Mouse (Mus musculus) CH12.LX (cell line): Measurements from ENCODE around the gene Grxcr1.

ENCODE experiments used
- CHD1 ChIP-seq: IDR thresholded peaks from 2 replicates; pipeline ENCODE4 v1.6.1; 2012; ENCODE audit warnings: low read depth, low read length, improper control_type of control experiment, inconsistent platforms
- CHD2 ChIP-seq: IDR thresholded peaks from 2 replicates; pipeline ENCODE4 v1.6.1; 2011; ENCODE audit warnings: low read length, improper control_type of control experiment
- CTCF ChIP-seq, 2 experiments: IDR thresholded peaks in 1 of 2; conservative IDR thresholded peaks in 1 of 2; 2 replicates each; pipeline ENCODE4 v1.5.1; 2011 to 2012; ENCODE audit warnings: low read depth in 2 of 2, low read length in 2 of 2, improper control_type of control experiment in 1 of 2, inconsistent platforms in 1 of 2, mild to moderate bottlenecking in 1 of 2, moderate library complexity in 1 of 2
- ETS1 ChIP-seq: conservative IDR thresholded peaks from 2 replicates; pipeline ENCODE4 v1.6.1; 2012; ENCODE audit warnings: low read depth, mild to moderate bottlenecking, inconsistent platforms, low read length, improper control_type of control experiment, moderate library complexity
- GABPA ChIP-seq: IDR thresholded peaks from 2 replicates; pipeline ENCODE4 v1.6.1; 2012; ENCODE audit warnings: low read depth, low read length, improper control_type of control experiment, inconsistent platforms; ENCODE audit not compliant: insufficient replicate concordance
- HCFC1 ChIP-seq: IDR thresholded peaks from 2 replicates; pipeline ENCODE4 v1.6.1; 2012; ENCODE audit warnings: low read depth, mild to moderate bottlenecking, inconsistent platforms, low read length, improper control_type of control experiment
- JUND ChIP-seq: conservative IDR thresholded peaks from 2 replicates; pipeline ENCODE4 v1.6.1; 2011; ENCODE audit warnings: low read depth, low read length, improper control_type of control experiment
- MAFK ChIP-seq: IDR thresholded peaks from 2 replicates; pipeline ENCODE4 v1.6.1; 2011; ENCODE audit warnings: low read length, improper control_type of control experiment; ENCODE audit not compliant: insufficient replicate concordance
- MEF2A ChIP-seq: IDR thresholded peaks from 2 replicates; pipeline ENCODE4 v1.6.1; 2014; ENCODE audit warnings: low read depth, mild to moderate bottlenecking, inconsistent platforms, low read length, improper control_type of control experiment, borderline replicate concordance
- POLR2A ChIP-seq: IDR thresholded peaks from 2 replicates; pipeline ENCODE4 v1.6.1; 2011; ENCODE audit warnings: low read depth, mild to moderate bottlenecking, improper control_type of control experiment, low read length
- POLR2AphosphoS2 ChIP-seq: IDR thresholded peaks from 2 replicates; pipeline ENCODE4 v1.6.1; 2011; ENCODE audit warnings: low read depth, low read length, improper control_type of control experiment
- SIN3A ChIP-seq: IDR thresholded peaks from 2 replicates; pipeline ENCODE4 v1.6.1; 2012; ENCODE audit warnings: low read length, improper control_type of control experiment, inconsistent platforms
- TCF12 ChIP-seq: IDR thresholded peaks from 2 replicates; pipeline ENCODE4 v1.6.1; 2014; ENCODE audit warnings: low read depth, mild to moderate bottlenecking, inconsistent platforms, low read length, improper control_type of control experiment
- USF2 ChIP-seq: conservative IDR thresholded peaks from 2 replicates; pipeline ENCODE4 v1.6.1; 2011; ENCODE audit warnings: low read depth, low read length, improper control_type of control experiment

DNA sequence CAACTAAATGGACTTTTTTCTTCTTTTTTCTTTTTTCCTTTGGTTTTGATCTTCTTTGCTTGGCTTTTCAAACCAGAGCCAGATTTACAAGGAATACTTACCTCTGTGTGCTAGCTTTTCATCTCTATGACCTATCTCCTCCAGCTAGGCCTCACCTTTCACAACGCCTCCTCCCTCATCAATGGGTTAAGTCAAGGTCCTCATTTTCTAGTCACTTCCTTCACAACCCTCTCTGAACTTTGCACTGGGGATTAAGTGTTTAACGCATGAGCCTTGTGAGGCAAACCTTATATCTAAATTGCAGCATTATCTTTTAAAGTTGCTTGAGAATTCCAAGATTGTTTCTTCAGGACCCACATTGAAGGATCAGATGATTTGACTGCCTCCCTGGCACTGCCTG is 27.2 kb upstream of the Grxcr1 start:
- TF ChIP-seq CTCF (conservative IDR thresholded peaks at IDR 0.05 in 1 of 2, IDR thresholded peaks at IDR 0.05 in 1 of 2; ENCODE audit: low read depth in 2 of 2, low read length in 2 of 2) (no peak), TCF12 (no peak), MEF2A (no peak), SIN3A (no peak), CHD1 (no peak), HCFC1 (no peak), POLR2A (no peak), ETS1 (no peak), JUND (no peak), GABPA (no peak), POLR2AphosphoS2 (no peak), USF2 (no peak), MAFK (no peak), CHD2 (no peak)
